Mouse (Mus musculus): Measurements from ENCODE around the gene Abcg3. TPM values are rescaled to one million over a fixed set of nuclear protein-coding genes. Genes with fewer than 3 reads are reported as not detected.
"Not testable (repeated sequence)": the region's sequence is repeated elsewhere in the genome, so short reads cannot be mapped to it uniquely, and the experiment has no call there.

Abcg3 gene
- polyA plus RNA-seq, 1 experiment: 2.2 TPM

- WGBS: 38% methylated on average over 1 of the region's 1 CpGs
- TF ChIP-seq POLR2A (IDR thresholded peaks at IDR 0.05; ENCODE audit: borderline replicate concordance, extremely low read depth, low read depth, low read length) (no peak), CTCF (IDR thresholded peaks at IDR 0.05; ENCODE audit: insufficient read depth, low read length) (no peak)
- no peaks in the 10 kb centered on the region for H3K4me1 ChIP-seq (ENCODE audit: control insufficient read depth, insufficient read depth, low read length)
- no peak for DNase-seq
- no peak overlapping the region for H3K4me3 ChIP-seq (replicated peaks; ENCODE audit: extremely low read depth, low read depth, low read length)
Observed at GRCm38 (mm10) chr5:104946951-104947350, 35.6 kb downstream of the Abcg3 start.

- no peaks in the 10 kb centered on the region for H3K4me1 ChIP-seq (ENCODE audit: control insufficient read depth, insufficient read depth, low read length)
- no peak overlapping the region for H3K4me3 ChIP-seq (replicated peaks; ENCODE audit: extremely low read depth, low read depth, low read length)
- WGBS: 88% methylated on average over 7 of the region's 7 CpGs
- TF ChIP-seq POLR2A (IDR thresholded peaks at IDR 0.05; ENCODE audit: borderline replicate concordance, extremely low read depth, low read depth, low read length) (no peak), CTCF (IDR thresholded peaks at IDR 0.05; ENCODE audit: insufficient read depth, low read length) (no peak)
- DNase-seq: no peak
Observed at GRCm38 (mm10) chr5:104934148-104934547, 48.4 kb downstream of the Abcg3 start.

- not testable (repeated sequence) for DNase-seq; H3K4me1 ChIP-seq (ENCODE audit: control insufficient read depth, insufficient read depth, low read length); H3K4me3 ChIP-seq (replicated peaks; ENCODE audit: extremely low read depth, low read depth, low read length)
- 83% methylated on average over 5 of the region's 5 CpGs for WGBS
Observed at GRCm38 (mm10) chr5:104906556-104906955, 76.0 kb downstream of the Abcg3 start.

Other genes with a start within 250 kb of the Abcg3 start
- gene Zfp951, start 122.6 kb downstream of the Abcg3 start, polyA plus RNA-seq (2012; rRNA removed): 0.44 and 1.2 TPM in 2 replicates
- 11.6 and 16.6 TPM in 2 replicates for gene Gbp9, start 156.8 kb upstream of the Abcg3 start, polyA plus RNA-seq (2012; rRNA removed)
- 2.3 and 2.6 TPM in 2 replicates for gene Gbp8, start 156.8 kb upstream of the Abcg3 start, polyA plus RNA-seq (2012; rRNA removed)
- gene Gbp4, start 156.9 kb upstream of the Abcg3 start, polyA plus RNA-seq (2012; rRNA removed): 18.0 and 18.3 TPM in 2 replicates